ENCODE assay signal across 27 mouse cellular contexts in genomic region chr8:45889737-45890136, GRCm38 (mm10). TPM values are rescaled to one million over a fixed set of nuclear protein-coding genes. Genes with fewer than 3 reads are reported as not detected.
A peak's percentile ranks its signal among the peaks of the same experiment; 100 is the strongest.
DNase-seq lines count a peak whose midpoint lies in the region; ATAC-seq and TF ChIP-seq lines count a peak whose summit lies in the region.
"Had no signal": no experiment of that assay in that cellular context is flagged by ENCODE, and none has a peak within 500 bp of the region (broad histone marks: within the 10 kb centered on the region; RNA-seq: fewer than 3 reads in every experiment).

No protein-coding gene starts in this region.

- WGBS in heart, embryonic 13.5 days = 82% methylated on average over 7 of the region's 7 CpGs

- intact Hi-C loops in gastrocnemius, adult 2 months (cut with DNase I) = no loop called here
- intact Hi-C loops in heart, postnatal 10 days (cut with DNase I) = loop anchor here (5.0 kb wide), 1 partner anchor 43 kb away; the partner anchor contains the start of gene Ccdc110

- H3K36me3 ChIP-seq in heart, embryonic 13.5 days = peaks cover 24% of the 10 kb centered on the region
- H3K36me3 ChIP-seq: embryonic facial prominence, embryonic 10.5 days; embryonic facial prominence, embryonic 12.5 days; forebrain, embryonic 15.5 days; G1E had no signal

- peak overlapping the region; percentile 97 for H3K27ac ChIP-seq in gastrocnemius, adult 2 months
- no peak overlapping the region for H3K27ac ChIP-seq in heart, embryonic 13.5 days (replicated peaks)
- H3K27ac ChIP-seq: embryonic facial prominence, embryonic 10.5 days; embryonic facial prominence, embryonic 12.5 days; forebrain, embryonic 13.5 days; forebrain, embryonic 15.5 days had no signal

- no peak overlapping the region for H3K9ac ChIP-seq in heart, embryonic 13.5 days
- H3K9ac ChIP-seq: embryonic facial prominence, embryonic 12.5 days; forebrain, embryonic 13.5 days; forebrain, embryonic 15.5 days had no signal

- no peak for TF ChIP-seq CTCF in gastrocnemius, adult 2 months (IDR thresholded peaks at IDR 0.05)

- no peaks in the 10 kb centered on the region for H3K9me3 ChIP-seq in heart, embryonic 13.5 days
- H3K9me3 ChIP-seq: embryonic facial prominence, embryonic 10.5 days; embryonic facial prominence, embryonic 12.5 days; forebrain, embryonic 13.5 days; forebrain, embryonic 15.5 days; G1E had no signal

- no peak for ATAC-seq in heart, embryonic 13.5 days (ENCODE audit: extremely low read depth, insufficient number of reproducible peaks, low FRiP score, low TSS enrichment)
- peak; percentile 79 to 85 for ATAC-seq in hematopoietic stem cell, adult 5-6 weeks (replicated peaks in 1 of 2; ENCODE audit: insufficient read depth in 1 of 2, low FRiP score in 2 of 2, low TSS enrichment in 1 of 2, low read depth in 1 of 2, poor library complexity in 2 of 2, severe bottlenecking in 2 of 2)
- ATAC-seq: activated CD4-positive, CD25-positive, alpha-beta regulatory T cell, adult 4 months; CD4-positive, CD25-positive, alpha-beta regulatory T cell, adult 4 months; forebrain, embryonic 13.5 days; forebrain, embryonic 15.5 days; Patski had no signal

- H3K4me1 ChIP-seq in heart, embryonic 13.5 days = peaks cover 28% of the 10 kb centered on the region
- H3K4me1 ChIP-seq: embryonic facial prominence, embryonic 12.5 days had no signal

- H3K27me3 ChIP-seq in heart, embryonic 13.5 days (replicated peaks) = no peaks in the 10 kb centered on the region
- H3K27me3 ChIP-seq: CH12.LX had no signal

- H3K4me3 ChIP-seq in gastrocnemius, adult 2 months = peak overlapping the region; percentile 86
- H3K4me3 ChIP-seq in heart, embryonic 13.5 days = 0 out of 2 replicates have a peak overlapping the region, but pooled peaks have one; percentile 3
- H3K4me3 ChIP-seq: embryonic facial prominence, embryonic 10.5 days; embryonic facial prominence, embryonic 12.5 days; forebrain, embryonic 13.5 days; forebrain, embryonic 15.5 days had no signal

- no peak for DNase-seq in gastrocnemius, adult 2 months
- DNase-seq in gastrocnemius, postnatal 10 days = no peak
- no peak for DNase-seq in heart, postnatal 10 days
- no peak for DNase-seq in left cerebral cortex, adult 8-10 months (ENCODE audit: low spot score in 2 of 2)
- DNase-seq in lung, postnatal 10 days = no peak
- DNase-seq: adrenal gland, adult 8-10 months; adrenal gland, postnatal 14 days; adrenal gland, postnatal 36 days; B cell, adult 2 months; cerebellum, adult 11-12 months; cerebellum, adult 2 months; cerebellum, adult 9-10 months; cerebellum, postnatal 14 days; cerebellum, postnatal 36 days had no signal

- H3K4me2 ChIP-seq in heart, embryonic 13.5 days = peak overlapping the region; percentile 79
- H3K4me2 ChIP-seq: embryonic facial prominence, embryonic 12.5 days; forebrain, embryonic 13.5 days; forebrain, embryonic 15.5 days had no signal

RNA-seq across cellular contexts. Expression of gene Pdlim3, which starts 4.5 kb away (rescaled TPM):
- total RNA-seq in gastrocnemius, adult 2 months (2021) = 100 to 1,000 TPM; 516 to 675 TPM
- total RNA-seq in gastrocnemius, postnatal 10 days (2021) = 100 to 1,000 TPM; 594 to 743 TPM
- 190 and 227 TPM in 2 replicates for polyA plus RNA-seq in heart, embryonic 13.5 days (2015; fragmentation: Nextera tagmentation; extraction: Ambion mirVana)
- 10 to 100 TPM; 48.2 to 70.9 TPM for total RNA-seq in heart, postnatal 10 days (2021)
- not detected in 2 replicates for total RNA-seq in hematopoietic stem cell, adult 5-6 weeks (2017)
- 1 to 10 TPM; 1.2 to 2.3 (median 1.9) TPM for total RNA-seq in left cerebral cortex, adult 8-10 months (2022)
- polyA plus RNA-seq: activated CD4-positive, CD25-positive, alpha-beta regulatory T cell, adult 4 months; CD4-positive, CD25-positive, alpha-beta regulatory T cell, adult 4 months; G1E; Patski had no signal

RNA-seq across cellular contexts. Expression of gene Ccdc110, which starts 44.7 kb away (rescaled TPM):
- total RNA-seq in gastrocnemius, adult 2 months (2021) = not detected
- not detected for total RNA-seq in gastrocnemius, postnatal 10 days (2021)
- not detected in 2 replicates for polyA plus RNA-seq in heart, embryonic 13.5 days (2015; fragmentation: Nextera tagmentation; extraction: Ambion mirVana)
- not detected for total RNA-seq in heart, postnatal 10 days (2021)
- total RNA-seq in hematopoietic stem cell, adult 5-6 weeks (2017) = not detected in 2 replicates
- 1 to 10 TPM in 1 of 4 experiments, under 1 TPM in 3; 0.53 to 1.2 (median 0.77) TPM for total RNA-seq in left cerebral cortex, adult 8-10 months (2022)
- total RNA-seq: adrenal gland, adult 18-20 months; adrenal gland, adult 8-10 months; adrenal gland, postnatal 14 days; adrenal gland, postnatal 36 days; CH12.LX; G1E had no signal
- polyA plus RNA-seq: activated CD4-positive, CD25-positive, alpha-beta regulatory T cell, adult 4 months; CD4-positive, CD25-positive, alpha-beta regulatory T cell, adult 4 months; cerebellum, adult 2 months; embryonic facial prominence, embryonic 10.5 days; embryonic facial prominence, embryonic 14.5 days; G1E; Patski had no signal

Comparison
In these comparisons a context has a peak if more than half of its experiments do, and no peak if none do; other contexts are left out.
1. RNA of gene Pdlim3, which starts 4.5 kb away (total RNA-seq): 594 to 743 TPM in gastrocnemius, postnatal 10 days, 516 to 675 TPM in gastrocnemius, adult 2 months and 48.2 to 70.9 TPM in heart, postnatal 10 days; 1.2 to 2.3 TPM in left cerebral cortex, adult 8-10 months and not detected in hematopoietic stem cell, adult 5-6 weeks; every median in the first group is over 10 times any median in the second.